Mouse (Mus musculus) adrenal gland, adult 18-20 months (tissue): Measurements from ENCODE around the gene Tifa. TPM values are rescaled to one million over a fixed set of nuclear protein-coding genes. Genes with fewer than 3 reads are reported as not detected.

Experiments used
- DNase-seq, 2 experiments: peaks; one replicate each; pipeline ENCODE4 v3.0.0; 2021 to 2022; ENCODE audit warnings: low spot score in 2 of 2
- total RNA-seq, 2 experiments: library from RNA; stranded (reverse); gene quantifications; 1 replicate in 1 of 2; 2 replicates in 1 of 2; pipeline ENCODE4 v1.2.3; 2021

Tifa gene
- total RNA-seq, 2 experiments from 2014 or later: 4.9 to 6.6 TPM

DNA sequence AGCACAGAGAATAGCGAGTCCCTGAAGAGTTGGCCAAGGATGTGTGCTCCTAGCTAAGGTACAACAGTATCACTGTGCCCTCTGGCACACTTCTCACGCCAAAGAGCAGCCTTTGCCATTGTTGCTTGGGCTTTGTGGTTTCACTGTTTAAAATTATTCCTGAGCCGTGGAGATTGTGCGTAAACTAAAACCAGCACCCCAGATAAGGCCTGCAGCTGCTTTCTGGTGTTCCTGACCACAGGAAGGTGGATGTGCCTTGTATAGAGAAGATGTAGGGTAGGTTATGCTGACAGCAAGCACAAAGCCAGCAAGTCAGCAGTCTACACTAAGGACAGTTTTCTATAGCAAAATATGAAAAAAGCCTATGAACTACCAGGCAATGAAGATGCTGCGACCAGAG lies 31.6 kb downstream of the Tifa start:
- DNase-seq: no peak

DNA sequence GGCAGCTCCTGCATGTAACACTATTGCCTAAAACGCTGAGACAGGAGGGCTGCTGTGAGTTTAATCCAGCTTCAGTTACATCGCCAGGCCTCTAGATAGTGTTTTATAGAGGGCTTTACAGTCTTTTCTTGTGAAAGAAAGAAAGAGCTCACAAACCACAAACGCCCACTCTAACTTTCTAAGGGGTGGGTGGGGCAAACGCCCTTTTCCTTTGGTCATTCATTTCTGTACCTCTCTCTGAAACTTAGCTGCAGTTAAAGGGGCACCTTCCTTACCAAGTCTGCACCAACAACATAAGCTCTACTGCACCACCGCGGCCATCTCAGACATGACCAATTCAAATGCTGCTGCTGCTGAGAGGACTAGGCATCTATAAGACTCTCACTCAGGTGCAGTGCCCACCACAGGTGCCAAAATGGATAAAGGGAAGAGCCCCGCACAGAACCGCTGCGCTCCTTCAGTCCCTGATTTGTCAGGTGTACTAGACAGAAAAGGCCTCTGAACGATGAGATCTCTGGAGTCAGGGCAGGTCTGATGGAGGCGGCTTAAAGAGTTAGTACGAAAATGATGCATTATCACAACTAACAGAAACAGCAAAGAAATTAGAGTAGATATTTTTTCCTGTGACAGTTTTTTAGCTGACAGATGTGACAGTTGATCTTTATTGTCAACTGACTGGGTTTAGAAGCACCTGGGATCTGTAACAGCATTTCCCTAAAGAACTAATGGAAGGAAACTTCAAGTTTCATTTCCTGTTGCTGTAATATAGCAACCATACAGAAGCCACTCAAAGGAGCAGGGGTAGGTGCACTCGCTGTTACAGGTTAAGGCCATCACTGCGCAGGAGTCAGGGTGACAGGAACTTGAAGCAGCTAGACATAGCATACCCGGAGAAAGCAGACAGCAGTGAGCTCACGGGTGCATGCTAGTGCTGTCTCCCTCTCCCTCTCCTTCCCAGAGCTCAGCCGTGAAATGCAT lies 34.6 kb downstream of the Tifa start:
- no peak for DNase-seq

DNA sequence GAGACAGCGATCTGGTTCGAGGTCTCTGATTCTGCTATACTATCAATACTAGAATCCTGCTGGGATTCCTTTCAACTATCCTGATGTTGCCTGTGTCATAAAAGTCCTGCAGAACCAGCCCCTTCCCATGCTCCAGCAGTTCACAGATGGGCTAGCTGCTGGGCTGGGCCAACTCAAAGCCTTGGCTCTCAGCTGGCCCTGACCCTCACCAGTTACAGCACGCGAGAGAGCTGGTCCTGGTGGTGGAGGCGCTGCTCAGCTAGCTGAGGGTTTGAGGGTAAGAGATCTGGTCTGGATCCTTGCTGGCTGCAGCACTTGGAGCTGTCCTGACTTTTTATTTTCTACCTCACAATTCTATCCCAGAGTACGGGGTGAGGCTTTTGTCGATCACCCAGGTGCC lies 36.9 kb downstream of the Tifa start:
- DNase-seq: no peak

DNA sequence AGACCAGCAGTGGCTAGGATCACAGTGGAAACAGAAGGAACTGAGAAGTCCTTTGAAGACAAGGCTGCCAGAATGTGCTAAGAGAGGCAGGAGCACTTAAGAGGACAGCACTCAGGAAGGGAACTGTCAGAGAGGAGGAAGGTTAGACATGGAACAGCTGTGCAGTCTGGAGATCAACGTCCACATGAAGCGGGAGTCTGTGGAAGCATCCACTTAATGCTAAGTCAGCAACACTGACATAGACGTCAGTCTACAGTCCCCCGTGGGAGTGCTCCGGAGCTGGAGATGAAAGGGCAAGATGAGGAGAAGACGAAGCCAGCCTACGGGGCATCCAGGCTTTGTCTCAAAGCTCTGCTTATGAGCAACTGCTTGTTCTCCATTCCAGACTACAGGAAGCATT lies 37.5 kb downstream of the Tifa start:
- DNase-seq: no peak

DNA sequence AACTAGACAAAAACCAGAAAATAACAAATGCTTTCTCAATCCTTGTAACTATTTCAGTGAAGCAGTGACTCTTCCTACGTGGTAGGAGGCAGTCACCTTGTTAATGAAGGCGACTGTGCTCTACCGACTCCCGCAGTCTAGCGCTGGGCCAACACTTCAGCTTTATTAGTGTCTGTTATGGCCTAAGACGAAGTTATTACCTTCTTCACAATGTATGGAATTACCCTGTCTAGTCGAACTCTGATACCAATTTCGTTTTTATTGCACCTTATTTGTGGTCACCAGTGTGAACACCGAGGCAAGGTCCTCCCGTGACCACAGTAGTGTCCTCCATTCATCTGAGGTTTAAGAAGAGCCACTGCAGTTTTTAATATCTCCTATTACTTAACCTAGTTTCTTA lies 40.6 kb downstream of the Tifa start:
- DNase-seq: no peak

GRCm38 (mm10) chr3:127831079-127831478 lies 41.5 kb downstream of the Tifa start:
- no peak for DNase-seq

- DNase-seq: no peak
Measured at GRCm38 (mm10) chr3:127834040-127834439, 44.4 kb downstream of the Tifa start.

- no peak for DNase-seq
Measured at GRCm38 (mm10) chr3:127835594-127835993, 46.0 kb downstream of the Tifa start.

- DNase-seq: no peak
Measured at GRCm38 (mm10) chr3:127836798-127837153, 47.2 kb downstream of the Tifa start.

DNA sequence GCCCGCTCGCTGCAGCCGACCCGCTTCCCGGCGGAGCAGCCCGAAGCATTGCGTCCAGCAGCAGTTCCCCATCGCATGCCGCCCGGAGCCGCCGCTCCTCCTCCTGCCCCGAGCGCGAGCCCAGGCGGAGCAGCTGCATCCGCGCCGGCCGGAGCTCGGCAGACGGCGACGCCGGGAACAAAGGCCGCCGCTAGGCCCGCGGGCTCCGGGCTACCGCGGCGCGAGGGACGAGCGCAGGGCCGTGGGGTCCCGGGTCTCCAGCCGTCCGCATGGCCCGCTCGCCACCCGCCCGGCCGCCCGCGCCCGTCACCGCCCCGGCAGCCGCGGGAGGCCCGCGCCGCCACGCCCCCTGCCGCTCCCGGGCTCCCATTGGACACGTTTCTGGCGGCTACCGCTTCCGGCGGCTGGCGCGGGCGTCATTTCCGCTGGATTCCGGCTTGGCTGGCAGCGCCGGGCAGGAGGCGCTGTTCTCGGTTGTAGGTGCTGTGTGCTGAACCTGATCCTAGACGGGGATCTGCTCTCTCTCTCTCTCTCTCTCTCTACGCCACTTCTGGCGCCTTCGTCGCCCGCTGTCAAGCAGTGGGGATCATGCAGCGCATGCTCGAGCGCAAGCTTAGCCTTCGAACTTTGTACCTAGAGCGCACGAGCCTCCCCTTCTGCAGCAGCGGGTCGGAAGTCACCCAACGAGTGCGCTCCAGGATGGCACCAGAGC lies 47.7 kb downstream of the Tifa start, which contains the start of gene Ap1ar:
Gene Ap1ar (minus strand): TSS at position 370 of the 712 bp plus-strand sequence.
- DNase-seq: peak; percentile 96 to 97

DNA sequence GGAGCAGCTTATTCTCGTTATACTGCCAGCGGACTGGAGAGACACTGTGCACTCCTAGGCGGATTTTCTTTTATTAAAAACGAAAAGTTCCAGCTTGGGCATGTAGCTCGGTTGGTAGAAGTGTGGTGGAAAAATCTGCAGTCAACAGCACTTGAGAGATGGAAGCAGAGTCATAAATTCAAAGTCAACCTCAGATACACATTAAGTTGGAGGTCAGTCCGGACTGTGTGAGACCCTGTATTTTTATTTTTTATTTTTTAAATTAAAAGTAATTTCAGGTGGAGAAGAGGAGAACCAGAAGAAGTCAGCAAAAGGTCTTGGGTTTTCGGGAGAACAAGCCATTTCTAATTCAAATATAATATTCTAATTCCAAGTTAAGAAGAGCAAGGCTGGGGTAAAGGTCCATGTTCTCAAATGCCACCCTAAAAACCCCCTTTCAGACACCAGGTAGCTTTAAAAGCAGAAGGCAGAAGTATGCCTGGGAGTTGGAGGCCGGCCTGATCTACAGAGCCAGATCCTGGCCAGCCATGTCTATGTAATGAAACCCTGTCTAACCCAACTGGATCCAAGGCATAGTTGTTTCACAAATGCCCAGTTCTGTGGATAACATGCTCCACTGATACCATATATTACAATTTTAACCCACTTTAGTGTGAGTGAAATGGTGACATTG lies 48.5 kb downstream of the Tifa start:
- DNase-seq: no peak

DNA sequence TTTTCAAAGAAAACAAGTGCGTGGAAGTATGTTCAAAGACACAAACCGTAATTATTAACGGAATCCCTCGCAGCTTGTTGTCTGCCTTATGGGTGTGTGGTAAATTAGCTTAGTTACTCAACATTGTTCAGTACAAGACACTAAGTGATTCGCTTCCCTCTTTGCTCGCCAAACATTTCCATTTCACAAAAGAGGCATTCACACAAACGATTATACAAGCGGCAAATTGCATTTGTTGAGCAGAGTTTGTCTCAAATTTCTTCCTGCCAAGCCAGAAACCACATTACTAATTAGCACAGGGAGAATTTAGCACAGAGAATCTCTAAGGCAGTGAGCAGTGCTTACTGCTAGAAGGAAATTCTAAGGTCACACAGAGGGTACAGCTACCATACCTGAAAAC lies 52.3 kb downstream of the Tifa start:
- DNase-seq: no peak

- DNase-seq: no peak
Measured at GRCm38 (mm10) chr3:127843324-127843940, 53.8 kb downstream of the Tifa start.

- DNase-seq: peak in 1 of 2 experiments; percentile 5
Measured at GRCm38 (mm10) chr3:127843941-127844327, 54.3 kb downstream of the Tifa start.

DNA sequence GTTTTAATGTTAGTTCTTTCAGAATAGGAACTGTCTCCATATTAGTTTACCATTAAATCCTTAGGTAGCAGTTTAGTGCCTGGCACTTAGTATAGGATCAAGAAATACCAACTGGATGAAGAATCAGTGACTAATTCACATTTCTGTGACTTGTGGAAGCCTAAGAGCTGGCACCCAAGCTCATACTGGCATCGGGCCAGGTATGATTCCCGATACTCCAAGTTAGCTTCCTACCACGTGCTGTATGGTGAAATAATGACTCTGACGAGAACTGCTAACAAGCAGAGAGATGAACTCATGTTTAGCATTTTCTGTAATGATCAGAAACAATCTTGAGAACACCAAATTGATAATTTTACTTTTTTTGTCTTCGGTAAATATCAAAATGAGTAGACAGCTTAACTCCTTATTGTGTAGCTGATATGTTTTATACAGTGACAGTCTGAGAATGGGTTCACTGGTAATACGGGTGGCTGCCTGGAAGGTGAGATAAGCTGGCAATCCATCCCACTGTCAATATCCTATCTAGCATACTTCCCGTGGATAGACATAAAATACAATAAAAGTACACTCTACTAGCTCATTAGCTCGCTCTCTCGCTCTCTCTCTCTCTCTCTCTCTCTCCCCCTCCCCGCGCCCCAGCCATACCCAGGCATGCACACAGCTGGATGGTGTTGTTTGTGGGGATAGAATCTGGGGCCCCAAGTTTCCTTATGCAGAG lies 58.6 kb downstream of the Tifa start:
- DNase-seq: peak in 1 of 2 experiments; percentile 36

DNA sequence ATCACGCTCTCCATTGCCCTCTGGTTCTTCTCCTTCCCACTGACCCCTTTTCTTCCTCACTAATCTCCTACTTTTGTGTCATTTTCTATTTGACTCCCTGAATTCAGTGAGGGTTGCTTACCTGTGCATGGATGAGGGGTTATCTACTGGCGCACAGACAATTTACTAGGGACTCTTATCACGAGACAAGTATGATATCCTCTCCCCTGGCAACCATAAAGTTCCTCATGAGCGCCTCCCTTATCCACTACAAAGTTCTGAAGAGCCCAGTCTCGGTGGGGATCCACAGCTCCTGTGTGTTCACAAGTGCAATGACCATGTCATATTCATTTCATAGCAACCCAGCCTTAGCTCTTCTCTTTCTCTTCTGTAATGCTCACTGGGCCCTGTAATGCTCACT lies 60.3 kb downstream of the Tifa start:
- DNase-seq: no peak

DNA sequence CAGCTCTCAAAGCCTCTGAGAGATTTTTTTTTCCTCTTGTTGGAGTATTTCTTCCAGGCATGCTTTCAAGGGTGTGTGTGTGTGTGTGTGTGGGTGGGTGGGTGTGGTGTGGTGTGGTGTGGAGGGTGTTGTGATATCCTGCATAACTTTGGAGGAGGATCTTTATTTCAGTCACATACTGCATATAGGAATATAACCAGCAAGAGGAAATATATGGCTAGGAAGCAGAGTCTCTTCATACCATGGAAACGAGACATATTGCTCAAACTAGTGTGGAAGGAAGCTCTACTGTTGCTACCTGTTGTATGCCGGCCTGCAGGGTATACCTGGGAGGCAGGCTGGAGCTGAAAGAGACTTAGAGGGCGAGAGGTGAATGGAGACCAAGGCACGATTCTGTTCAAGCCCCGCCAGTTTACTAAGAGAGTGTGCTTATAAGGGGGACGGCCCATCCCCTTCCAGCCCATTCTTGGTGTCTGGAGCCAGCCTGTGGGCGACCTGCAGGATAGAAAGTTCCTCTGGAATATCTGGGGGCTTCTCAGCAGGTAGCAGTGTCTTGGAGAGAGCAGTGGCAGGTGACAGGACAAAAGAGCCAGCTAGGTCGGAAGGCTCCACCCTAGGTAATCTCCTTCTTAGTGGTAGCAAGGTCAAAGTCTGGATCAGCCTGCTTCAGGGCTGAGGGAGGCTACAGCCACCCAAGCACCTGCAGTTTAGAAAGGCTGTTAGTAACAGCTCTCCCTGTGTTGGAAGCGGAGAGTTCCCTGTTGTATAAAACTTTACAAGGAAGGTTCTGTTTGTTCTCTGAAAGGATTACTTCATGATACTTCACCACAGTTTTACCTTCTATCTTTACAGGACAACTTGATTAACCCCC lies 61.4 kb downstream of the Tifa start:
- no peak for DNase-seq

- no peak for DNase-seq
Measured at GRCm38 (mm10) chr3:127852722-127853121, 63.1 kb downstream of the Tifa start.

DNA sequence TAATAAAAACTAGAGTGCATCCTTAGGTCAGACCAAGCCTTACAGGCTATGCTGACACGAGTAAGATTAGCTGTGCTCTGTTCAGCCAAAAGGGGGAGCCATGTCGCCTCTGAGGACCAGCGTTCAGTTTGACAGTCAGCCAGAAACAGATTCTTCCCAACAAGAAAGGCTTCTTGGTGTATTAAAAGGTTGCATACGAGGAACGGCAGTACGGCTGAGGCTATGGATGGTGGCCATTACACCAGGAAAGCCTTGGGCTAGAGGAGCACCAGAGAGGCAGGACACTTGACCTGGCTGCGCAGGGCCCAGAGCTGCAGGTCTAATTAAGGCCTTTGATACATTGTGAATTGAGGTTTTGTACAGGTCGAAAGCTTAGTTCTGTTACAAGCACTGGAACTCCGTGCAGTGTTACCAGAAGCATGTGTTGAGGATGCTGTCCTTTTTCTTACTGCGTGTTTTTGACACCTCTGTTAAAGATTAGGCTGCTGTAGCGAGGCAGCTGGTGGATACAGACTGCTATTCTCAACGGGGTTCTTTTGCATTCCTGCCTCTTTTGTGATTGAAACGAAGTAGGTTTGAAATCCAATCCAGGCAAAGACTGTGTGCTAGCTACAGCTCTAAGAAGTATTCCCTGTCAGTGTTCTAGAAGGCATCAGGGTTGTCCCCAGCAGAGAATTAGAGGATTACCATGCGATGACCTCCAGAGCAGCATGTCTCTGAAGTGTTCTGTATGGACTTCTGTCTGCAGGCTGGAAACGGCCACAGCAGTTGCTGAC lies 64.0 kb downstream of the Tifa start:
- peak; percentile 59 to 61 for DNase-seq
